Mouse (Mus musculus) heart, adult 8-10 months (tissue): Measurements from ENCODE around the gene Spg20. TPM values are rescaled to one million over a fixed set of nuclear protein-coding genes. Genes with fewer than 3 reads are reported as not detected.

Experiments used
- DNase-seq: peaks from one replicate; pipeline ENCODE4 v3.0.0; 2022; ENCODE audit warnings: low spot score
- microRNA-seq: library from miRNA; unstranded; fragments of <30 nt; microRNA quantifications from one replicate; pipeline ENCODE4 v1.2.0, GENCODE M21; 2022
- total RNA-seq, 4 experiments: library from RNA; stranded (reverse); gene quantifications; 2 replicates each; pipeline ENCODE4 v1.2.4; 2022

Gene Spg20
- total RNA-seq, 4 experiments from 2014 or later = 36.9 to 46.0 (median 43.0) TPM

DNA sequence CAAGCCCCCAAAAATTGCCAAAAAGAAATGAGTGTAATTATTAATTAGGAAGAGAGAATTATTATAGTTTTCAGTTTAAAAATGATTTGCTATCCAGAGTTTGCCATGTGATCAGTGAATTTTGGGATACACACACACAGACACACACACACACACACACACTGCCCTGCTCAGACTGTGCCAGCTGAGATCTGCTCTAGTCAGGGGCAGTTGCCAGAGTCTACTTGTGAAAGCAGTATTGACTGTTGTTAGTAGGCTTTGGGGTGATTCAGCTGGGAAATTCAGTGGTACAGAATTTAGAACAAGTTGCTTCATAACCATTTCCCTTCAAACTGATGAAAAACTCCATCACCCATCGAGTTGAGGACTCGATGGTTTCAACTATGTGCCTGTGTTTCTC lies 35.2 kb downstream of the Spg20 start:
- DNase-seq = no peak

- no peak for DNase-seq
These were observed 36.2 kb downstream of the Spg20 start for GRCm38 (mm10) chr3:55148091-55148490.

DNA sequence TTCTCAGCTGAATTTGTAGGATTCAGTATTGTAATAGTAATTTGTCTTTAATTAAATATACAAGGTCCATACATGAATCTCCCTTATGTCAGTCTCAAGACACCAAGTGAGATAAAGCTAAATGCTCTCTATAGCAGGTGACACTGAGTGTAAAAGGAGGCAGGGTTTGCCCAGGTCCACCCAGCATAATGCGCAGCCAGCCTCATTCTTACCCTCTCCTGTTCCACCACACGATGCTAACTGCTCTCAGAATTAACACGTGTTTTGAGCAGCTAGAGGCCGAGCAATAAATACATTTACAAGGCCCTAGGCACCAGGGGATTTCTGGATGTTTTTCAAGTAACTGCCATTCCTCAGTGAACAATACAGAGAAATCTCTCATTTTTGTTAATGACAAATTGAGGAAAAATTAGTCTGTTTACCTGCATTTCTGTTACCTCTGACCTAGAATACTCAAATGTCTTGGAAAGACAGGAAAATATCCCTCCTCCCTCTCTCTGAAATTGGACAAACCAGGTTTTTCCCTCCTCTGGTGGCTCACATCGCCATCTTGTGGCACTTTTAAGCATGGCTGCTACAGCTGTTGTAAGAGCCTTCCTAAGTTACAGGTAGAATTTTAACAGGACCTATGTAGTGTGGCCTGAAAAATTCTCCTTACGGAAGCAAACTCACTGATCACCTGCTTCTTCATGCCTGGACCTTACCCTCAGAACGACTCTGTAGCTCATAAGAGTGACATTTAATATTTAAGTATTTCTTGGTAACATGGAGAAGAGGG lies 39.9 kb downstream of the Spg20 start:
- DNase-seq = peak; percentile 43

- peak; percentile 20 for DNase-seq
These were observed 40.9 kb downstream of the Spg20 start for GRCm38 (mm10) chr3:55152673-55153334.

DNA sequence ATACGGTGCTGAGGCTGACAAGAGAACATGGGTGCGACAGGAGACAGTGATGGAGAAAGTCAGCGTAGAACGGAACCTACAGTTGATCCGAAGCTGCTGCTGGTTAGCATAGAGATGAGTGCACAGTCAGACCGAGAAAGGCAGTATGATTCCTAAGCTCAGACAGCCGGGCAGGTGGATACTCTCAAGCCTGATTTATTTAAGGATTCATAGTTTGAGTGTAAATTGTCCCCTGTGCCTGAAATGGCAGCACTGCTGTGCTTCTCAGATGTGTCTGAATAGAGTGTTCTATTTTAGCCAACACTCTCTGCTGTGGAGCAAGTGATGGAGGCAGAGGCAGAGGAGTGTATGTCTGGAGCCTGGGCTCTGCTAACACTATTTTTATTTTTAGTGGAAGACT lies 42.3 kb downstream of the Spg20 start:
- DNase-seq = no peak

- DNase-seq = no peak
These were observed 45.5 kb downstream of the Spg20 start for GRCm38 (mm10) chr3:55157413-55157812.

DNA sequence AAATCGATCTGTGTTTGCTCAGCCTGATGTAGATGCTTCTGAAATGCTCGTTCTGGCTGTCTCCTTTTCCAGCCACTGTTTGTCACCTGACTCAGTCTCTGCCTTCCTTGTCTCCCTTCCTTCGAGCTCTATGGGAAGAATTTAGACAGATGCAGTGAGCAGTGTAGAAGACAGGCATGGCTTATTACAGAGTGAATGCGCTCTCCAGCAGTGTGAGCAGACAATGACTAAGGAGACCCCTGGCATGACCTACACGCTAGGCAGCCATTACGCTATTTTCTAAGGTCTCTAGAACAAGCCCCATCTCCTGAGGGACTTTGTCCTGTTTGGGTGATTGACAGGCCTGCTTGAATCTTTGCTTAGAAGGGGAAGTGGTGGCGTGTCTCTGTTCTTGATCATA lies 49.2 kb downstream of the Spg20 start:
- DNase-seq = no peak

DNA sequence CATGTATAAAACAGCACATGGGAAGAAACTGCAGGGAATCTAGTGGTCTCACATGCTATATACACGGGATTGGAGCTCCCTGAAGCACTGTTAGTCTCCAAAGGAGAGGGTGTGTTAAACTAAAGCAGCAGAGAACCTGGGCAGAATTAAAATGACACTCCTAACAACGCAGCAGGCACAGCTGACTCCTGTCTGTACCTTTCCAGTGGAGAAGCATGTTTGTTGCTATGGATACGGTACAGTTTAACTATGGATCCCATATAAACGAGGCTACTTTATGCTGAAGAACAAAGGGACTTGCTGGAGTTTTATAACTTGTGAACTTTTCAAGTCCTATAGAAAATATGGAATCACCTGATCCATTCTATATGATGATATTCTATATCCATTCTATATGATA lies 51.6 kb downstream of the Spg20 start:
- DNase-seq = no peak

- DNase-seq = no peak
These were observed 60.6 kb downstream of the Spg20 start for GRCm38 (mm10) chr3:55172478-55172877.

DNA sequence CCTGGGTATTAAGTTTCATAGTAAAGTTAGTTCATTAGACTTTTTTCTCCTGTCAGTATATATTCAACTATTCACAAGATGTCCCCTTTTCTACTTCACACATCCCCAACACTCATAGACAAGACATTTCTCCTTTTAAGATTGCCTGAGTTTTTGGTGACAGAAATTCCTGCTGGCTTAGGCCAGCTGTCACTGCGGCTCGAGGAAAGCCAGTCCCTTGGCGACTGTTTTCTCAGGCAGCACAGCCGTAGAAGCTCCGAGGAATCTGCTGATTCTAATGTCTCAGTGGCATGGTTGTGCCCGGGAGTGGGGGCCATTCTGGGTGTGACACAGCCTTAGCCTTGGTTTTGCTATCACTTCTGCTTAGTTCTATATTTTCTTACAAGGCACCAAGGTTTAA lies 65.4 kb downstream of the Spg20 start:
- DNase-seq = no peak

- DNase-seq = no peak
These were observed 69.9 kb downstream of the Spg20 start, which contains the start of gene Sohlh2 for GRCm38 (mm10) chr3:55181766-55182165. Gene Sohlh2 (plus strand): TSS chr3:55182028.

Small RNAs within 50 kb of the gene (microRNA-seq; reads per million reads assigned to microRNA genes)
- gene Gm22029 = not detected

Other genes with a start within 250 kb of the Spg20 start
- under 1 TPM; 0.14 to 0.31 (median 0.19) TPM for gene Sertm1, start 196.2 kb upstream of the Spg20 start, total RNA-seq
- not detected for gene Ccna1, start 56.6 kb upstream of the Spg20 start, total RNA-seq
- under 1 TPM in 2 of 4 experiments, not detected in 2; 0.08 to 0.09 TPM for gene Ccdc169, start 25.2 kb downstream of the Spg20 start, total RNA-seq
- not detected for gene Sohlh2, start 69.9 kb downstream of the Spg20 start, total RNA-seq
- gene Dclk1, start 130.3 kb downstream of the Spg20 start, total RNA-seq = 1 to 10 TPM; 2.4 to 4.7 (median 3.6) TPM